Mouse (Mus musculus) spleen, adult 2 months (tissue): ENCODE measurements around the gene Irf2bp1. TPM values are rescaled to one million over a fixed set of nuclear protein-coding genes. Genes with fewer than 3 reads are reported as not detected.

Experiments
- DNase-seq, 2 experiments: peaks; one replicate each; pipeline versions ENCODE4 v3.0.0 to v3.0.0-alpha.2; 2012 to 2021; ENCODE audit warnings: low spot score in 2 of 2, low read depth in 1 of 2
- H3K27ac ChIP-seq: fragments of 200-500 bp; 2 replicates; pipeline ENCODE4 v1.5.1; 2012; ENCODE audit warnings: low read length, inconsistent platforms; ENCODE audit not compliant: insufficient read depth
- H3K27me3 ChIP-seq: fragments of 200-500 bp; 2 replicates; pipeline ENCODE4 v1.6.1; 2012; ENCODE audit warnings: mild to moderate bottlenecking, moderate library complexity, low read length, inconsistent platforms; ENCODE audit not compliant: control insufficient read depth, insufficient read depth
- H3K36me3 ChIP-seq: fragments of 200-500 bp; 2 replicates; pipeline ENCODE4 v1.6.1; 2012; ENCODE audit warnings: mild to moderate bottlenecking, low read length, inconsistent platforms; ENCODE audit not compliant: control insufficient read depth, insufficient read depth
- H3K4me1 ChIP-seq: fragments of 200-500 bp; 2 replicates; pipeline ENCODE4 v1.6.1; 2011; ENCODE audit warnings: inconsistent platforms; ENCODE audit not compliant: control insufficient read depth, insufficient read depth, insufficient read length
- H3K4me3 ChIP-seq: fragments of 200-500 bp; 2 replicates; pipeline ENCODE4 v1.5.1; 2011; ENCODE audit warnings: mild to moderate bottlenecking, inconsistent platforms; ENCODE audit not compliant: insufficient read depth, insufficient read length; ENCODE audit errors: extremely low read depth
- CTCF ChIP-seq: fragments of 200-500 bp; IDR thresholded peaks from 2 replicates; pipeline ENCODE4 v1.5.1; 2011; ENCODE audit warnings: mild to moderate bottlenecking, inconsistent platforms; ENCODE audit not compliant: insufficient read depth, insufficient read length, insufficient replicate concordance; ENCODE audit errors: extremely low read depth
- POLR2A ChIP-seq: fragments of 200-500 bp; IDR thresholded peaks from 2 replicates; pipeline ENCODE4 v1.6.1; 2011; ENCODE audit warnings: low read depth, low read length, inconsistent platforms
- WGBS: fragments of 180-500 bp; shearing (Covaris S2); methylation state at CpG from one replicate; pipeline ENCODE4 v1.1.7; 2018; 5-methylcytosine and 5-hydroxymethylcytosine counted together
- polyA plus RNA-seq: library from polyadenylated mRNA; depleted of rRNA; stranded (reverse); fragments of >200 nt; gene quantifications from 2 replicates; pipeline ENCODE4 v1.2.3, GENCODE M21; 2012

The Irf2bp1 gene
- polyA plus RNA-seq, 1 experiment, result 23.8 TPM

GRCm38 (mm10) chr7:18998835-18999234, 5.0 kb upstream of the Irf2bp1 start:
- Histone ChIP-seq H3K27me3 (no peaks in the 10 kb centered on the region), H3K4me3 (no peak overlapping the region), H3K4me1 (peaks cover 12% of the 10 kb centered on the region), H3K27ac (no peak overlapping the region), H3K36me3 (peaks cover 24% of the 10 kb centered on the region)
- no peak for DNase-seq
- TF ChIP-seq POLR2A (no peak), CTCF (no peak)
- WGBS, result 63% methylated on average over 9 of the region's 9 CpGs

DNA sequence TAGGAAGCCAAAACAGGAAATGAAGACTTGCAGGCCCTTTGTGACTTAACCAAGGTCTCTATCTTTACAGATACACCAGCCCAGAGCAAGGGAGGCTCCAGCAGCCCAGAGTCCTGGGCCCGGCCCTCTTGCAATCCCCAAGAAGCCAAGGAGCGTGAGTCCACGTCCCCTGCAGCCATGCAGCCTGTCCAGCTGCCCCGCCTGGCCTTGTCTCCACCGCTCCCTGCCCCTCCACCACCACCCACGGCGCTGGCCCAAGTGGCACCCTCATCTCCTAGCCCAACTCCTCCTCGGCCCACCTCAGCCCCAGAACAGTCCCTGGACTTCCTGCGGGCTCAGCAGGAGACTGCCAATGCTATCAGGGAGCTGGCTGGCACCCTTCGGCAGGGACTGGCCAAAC, 3.4 kb upstream of the Irf2bp1 start:
- H3K4me1 ChIP-seq, result peaks cover 21% of the 10 kb centered on the region
- TF ChIP-seq POLR2A (no peak), CTCF (no peak)

GRCm38 (mm10) chr7:19001066-19001806, 2.6 kb upstream of the Irf2bp1 start:
- H3K36me3 ChIP-seq, result peaks cover 18% of the 10 kb centered on the region
- TF ChIP-seq CTCF (peak; percentile 7; the same call in 1 of the 2 replicates), POLR2A (peak; percentile 85)
- peaks cover 21% of the 10 kb centered on the region for H3K4me1 ChIP-seq
- H3K4me3 ChIP-seq, result peak overlapping the region; percentile 74
- DNase-seq, result peak; percentile 69 to 92
- 3% methylated on average over 18 of the region's 18 CpGs for WGBS
- no peaks in the 10 kb centered on the region for H3K27me3 ChIP-seq
- H3K27ac ChIP-seq, result peak overlapping the region; percentile 92

More for the DNA sequence above, 3.4 kb upstream of the Irf2bp1 start:
- WGBS, result 33% methylated on average over 10 of the region's 10 CpGs
- peak in 1 of 2 experiments; percentile 24 for DNase-seq
- no peaks in the 10 kb centered on the region for H3K27me3 ChIP-seq
- H3K36me3 ChIP-seq, result peaks cover 21% of the 10 kb centered on the region
- H3K27ac ChIP-seq, result peak overlapping the region; percentile 92
- peak overlapping the region; percentile 74 for H3K4me3 ChIP-seq

DNA sequence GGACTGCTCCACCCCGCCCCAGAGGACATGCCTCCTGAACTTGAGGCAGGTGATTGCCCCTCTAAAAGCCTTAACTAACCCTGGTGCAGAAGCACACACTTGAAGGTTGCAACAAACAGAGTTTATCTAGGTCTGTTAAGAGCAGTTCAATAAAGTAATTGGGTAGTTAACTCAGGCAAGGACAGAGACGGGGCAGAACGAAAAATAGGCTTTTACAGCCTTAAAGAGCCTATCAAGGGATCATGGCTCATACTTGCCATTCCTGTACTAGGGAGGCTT, 2.1 kb upstream of the Irf2bp1 start:
- Histone ChIP-seq H3K36me3 (peaks cover 14% of the 10 kb centered on the region), H3K27ac (peak overlapping the region; percentile 92), H3K4me1 (peaks cover 21% of the 10 kb centered on the region), H3K27me3 (no peaks in the 10 kb centered on the region), H3K4me3 (peak overlapping the region; percentile 74; the same call in 1 of the 2 replicates)
- no peak for DNase-seq
- TF ChIP-seq CTCF (no peak), POLR2A (no peak)
- 66% methylated on average over 3 of the region's 3 CpGs for WGBS

- Histone ChIP-seq H3K27me3 (no peaks in the 10 kb centered on the region), H3K4me3 (no peak overlapping the region), H3K36me3 (peaks cover 14% of the 10 kb centered on the region), H3K4me1 (peaks cover 21% of the 10 kb centered on the region), H3K27ac (peak overlapping the region; percentile 92)
- TF ChIP-seq CTCF, result no peak
- TF ChIP-seq POLR2A, result no peak
- DNase-seq, result no peak
- 20% methylated on average over 4 of the region's 4 CpGs for WGBS
Observed at GRCm38 (mm10) chr7:19002115-19002514, 1.7 kb upstream of the Irf2bp1 start.

DNA sequence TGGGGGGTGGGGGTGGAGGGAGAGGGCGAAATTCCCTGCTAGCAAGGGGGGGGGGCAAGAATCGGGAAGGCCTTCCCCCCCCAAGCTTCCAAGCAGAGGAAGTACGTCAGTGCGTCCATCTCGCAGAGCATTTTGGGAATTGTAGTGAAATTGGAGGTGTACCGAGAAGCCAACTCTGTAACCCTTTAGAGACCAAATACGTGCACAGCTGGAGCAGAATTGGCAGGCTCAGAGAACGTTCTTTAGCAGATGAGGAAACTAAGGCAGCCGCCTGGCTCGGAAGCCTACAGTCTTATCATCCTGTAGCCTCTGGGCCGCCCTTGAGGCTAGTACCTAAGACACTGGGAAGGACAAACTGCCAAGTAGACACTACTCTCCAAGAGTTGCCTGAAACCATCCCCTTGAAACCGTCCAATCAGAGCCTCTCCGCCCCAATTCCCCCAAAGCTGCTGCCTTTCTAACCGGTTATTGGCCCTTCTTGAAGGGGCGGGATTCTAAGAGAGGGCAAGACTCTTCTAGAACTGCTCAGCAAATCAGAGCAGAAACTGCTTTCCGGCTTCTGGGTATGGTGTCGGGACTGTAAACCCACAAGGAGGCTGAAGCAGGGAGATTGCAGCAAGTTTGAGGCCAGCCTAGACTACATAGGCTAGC, 871 bp upstream of the Irf2bp1 start:
- no peak for TF ChIP-seq CTCF
- peak; percentile 63 to 69 for DNase-seq
- no peaks in the 10 kb centered on the region for H3K27me3 ChIP-seq
- H3K4me3 ChIP-seq, result peak overlapping the region; percentile 37; the same call in 1 of the 2 replicates
- 2% methylated on average over 17 of the region's 17 CpGs for WGBS
- H3K27ac ChIP-seq, result peak overlapping the region; percentile 73
- H3K4me1 ChIP-seq, result peaks cover 21% of the 10 kb centered on the region
- H3K36me3 ChIP-seq, result peaks cover 8% of the 10 kb centered on the region; the same call in 1 of the 2 replicates
